Mouse (Mus musculus) hindbrain, embryonic 16.5 days (tissue): ENCODE measurements around the gene Gtpbp3. TPM values are rescaled to one million over a fixed set of nuclear protein-coding genes. Genes with fewer than 3 reads are reported as not detected.

ENCODE experiments used
- ATAC-seq: fragments of 200-750 bp; cut with Nextera tagmentation; 2 replicates; pipeline ENCODE4 v1.8.0; 2017; ENCODE audit warnings: moderate TSS enrichment, moderate library complexity
- H3K27ac ChIP-seq: fragments of 300-500 bp; sonication (generic); 2 replicates; pipeline ENCODE4 v1.5.1; 2014; ENCODE audit warnings: low read depth, mild to moderate bottlenecking, control low read depth, low read length, moderate library complexity
- H3K27me3 ChIP-seq: fragments of 300-500 bp; sonication (generic); replicated peaks from 2 replicates; pipeline ENCODE4 v1.6.1; 2014; ENCODE audit warnings: low read length; ENCODE audit not compliant: control insufficient read depth, insufficient read depth
- H3K36me3 ChIP-seq: fragments of 300-500 bp; sonication (generic); 2 replicates; pipeline ENCODE4 v1.6.1; 2014; ENCODE audit warnings: mild to moderate bottlenecking, low read length, moderate library complexity, mixed read lengths; ENCODE audit not compliant: control insufficient read depth, insufficient read depth
- H3K4me1 ChIP-seq: fragments of 300-500 bp; sonication (generic); 2 replicates; pipeline ENCODE4 v1.6.1; 2014; ENCODE audit warnings: low read depth, low read length; ENCODE audit not compliant: control insufficient read depth, insufficient read depth
- H3K4me2 ChIP-seq: fragments of 300-500 bp; sonication (generic); 2 replicates; pipeline ENCODE4 v1.6.1; 2014; ENCODE audit warnings: mild to moderate bottlenecking, low read length, control low read depth, moderate library complexity
- H3K4me3 ChIP-seq: fragments of 300-500 bp; sonication (generic); 2 replicates; pipeline ENCODE4 v1.5.1; 2014; ENCODE audit warnings: mild to moderate bottlenecking, low read length, control low read depth, moderate library complexity
- H3K9ac ChIP-seq: fragments of 300-500 bp; sonication (generic); 2 replicates; pipeline ENCODE4 v1.6.1; 2014; ENCODE audit warnings: low read depth, mild to moderate bottlenecking, control low read depth, low read length, moderate library complexity
- H3K9me3 ChIP-seq: fragments of 300-500 bp; sonication (generic); 2 replicates; pipeline ENCODE4 v1.6.1; 2014; ENCODE audit warnings: mild to moderate bottlenecking, low read length, moderate library complexity; ENCODE audit not compliant: control insufficient read depth
- WGBS: fragments of 180-500 bp; shearing (Covaris S2); extraction: QIAGEN DNeasy Blood & Tissue Kit; methylation state at CpG from one replicate; pipeline ENCODE4 v1.1.7; 2014; 5-methylcytosine and 5-hydroxymethylcytosine counted together
- polyA plus RNA-seq: library from polyadenylated mRNA; unstranded; fragments of >200 nt; fragmentation: Nextera tagmentation; extraction: Ambion mirVana; gene quantifications from 2 replicates; pipeline ENCODE4 v1.2.1, GENCODE M21; 2015

Gene Gtpbp3
- polyA plus RNA-seq, 1 experiment from 2014 or later, result 14.6 TPM

DNA sequence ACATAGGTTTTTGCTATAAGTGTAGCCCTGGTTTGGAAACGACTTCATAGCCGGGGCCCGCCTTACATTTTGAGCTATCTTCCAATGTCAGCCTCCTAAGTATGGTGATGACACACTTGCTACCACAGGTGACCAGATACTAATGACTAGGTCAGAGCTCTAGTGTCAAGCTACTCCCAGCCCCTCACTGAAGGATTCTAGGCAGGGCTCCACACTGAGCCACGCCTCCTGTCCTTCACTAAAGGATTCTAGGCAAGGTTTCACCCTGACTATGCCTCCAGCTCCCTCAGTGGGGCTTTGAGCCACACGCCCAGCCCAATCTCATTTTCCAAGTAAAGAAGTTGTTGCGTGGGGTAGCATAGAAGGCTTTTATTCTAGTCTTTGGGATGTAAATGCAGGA is 27.2 kb upstream of the Gtpbp3 start:
- no peaks in the 10 kb centered on the region for H3K9me3 ChIP-seq
- H3K4me3 ChIP-seq, result no peak overlapping the region
- no peak overlapping the region for H3K27ac ChIP-seq
- peaks cover 34% of the 10 kb centered on the region for H3K36me3 ChIP-seq
- 92% methylated on average over 6 of the region's 6 CpGs for WGBS
- no peak overlapping the region for H3K4me2 ChIP-seq
- H3K9ac ChIP-seq, result no peak overlapping the region
- H3K4me1 ChIP-seq, result peaks cover 31% of the 10 kb centered on the region
- H3K27me3 ChIP-seq, result no peaks in the 10 kb centered on the region
- no peak for ATAC-seq

DNA sequence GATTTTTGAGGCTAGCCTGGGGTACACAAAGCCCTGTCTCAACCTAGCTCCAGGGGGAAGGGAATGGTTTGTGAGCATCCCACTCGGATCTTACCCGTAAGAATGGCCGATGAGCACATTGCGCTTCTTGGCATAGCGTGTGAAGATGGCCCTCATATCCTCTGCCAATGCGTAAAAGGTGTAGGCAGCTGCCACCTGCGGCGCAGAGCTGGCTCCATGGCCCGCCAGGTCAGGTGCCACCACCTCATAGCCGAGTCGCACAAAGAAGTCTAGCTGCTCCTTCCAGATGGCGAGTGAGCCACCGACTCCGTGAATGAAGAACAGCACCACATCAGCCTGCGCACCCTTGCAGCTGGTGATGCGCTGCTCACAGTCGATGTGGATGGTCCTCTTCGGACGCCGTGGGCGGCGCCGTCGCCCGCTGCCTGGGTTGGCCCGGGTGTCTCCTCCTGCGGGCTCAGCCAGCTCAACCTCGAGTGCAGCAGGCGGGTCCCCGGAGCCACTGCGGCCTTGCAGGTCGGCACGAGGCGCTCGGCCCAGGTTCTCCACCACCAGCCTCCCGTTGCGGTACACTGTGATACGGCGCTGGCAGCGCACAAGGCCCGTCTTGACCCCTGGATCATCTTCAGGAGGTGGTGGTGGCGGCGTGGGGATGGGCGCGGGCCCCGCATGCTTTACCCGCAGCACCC is 26.6 kb upstream of the Gtpbp3 start:
- Histone ChIP-seq H3K4me2 (peak overlapping the region; percentile 89; the same call in 1 of the 2 replicates), H3K27me3 (no peaks in the 10 kb centered on the region), H3K4me1 (peaks cover 33% of the 10 kb centered on the region), H3K36me3 (peaks cover 34% of the 10 kb centered on the region), H3K9ac (peak overlapping the region; percentile 35; the same call in 1 of the 2 replicates), H3K9me3 (no peaks in the 10 kb centered on the region), H3K4me3 (no peak overlapping the region), H3K27ac (no peak overlapping the region)
- 80% methylated on average over 47 of the region's 47 CpGs for WGBS
- no peak for ATAC-seq

GRCm38 (mm10) chr8:71462191-71462590 is 25.7 kb upstream of the Gtpbp3 start:
- Histone ChIP-seq H3K9me3 (no peaks in the 10 kb centered on the region), H3K36me3 (peaks cover 27% of the 10 kb centered on the region), H3K27me3 (no peaks in the 10 kb centered on the region), H3K9ac (peak overlapping the region; percentile 88), H3K4me2 (peak overlapping the region; percentile 89), H3K27ac (no peak overlapping the region), H3K4me1 (peaks cover 33% of the 10 kb centered on the region), H3K4me3 (peak overlapping the region; percentile 81)
- 69% methylated on average over 4 of the region's 4 CpGs for WGBS
- ATAC-seq, result no peak

DNA sequence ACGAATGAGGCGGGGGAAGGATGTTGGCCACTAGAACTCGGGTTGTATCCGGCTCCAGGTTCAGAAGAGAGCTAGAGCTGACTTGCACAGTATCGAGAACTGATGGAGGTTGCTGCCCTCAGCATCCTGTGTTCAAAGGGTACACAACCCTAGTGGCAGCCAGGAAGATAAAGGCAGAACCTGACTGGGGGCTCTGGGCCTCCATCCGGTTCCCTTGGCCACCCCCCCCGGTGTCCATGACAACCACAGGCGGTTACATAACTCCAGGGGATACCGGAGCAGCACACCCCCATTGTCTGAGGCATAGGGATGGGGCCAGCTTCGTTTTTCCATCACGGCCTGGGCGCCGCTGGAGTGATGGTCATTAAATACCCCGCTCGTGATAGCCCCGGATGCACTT is 25.1 kb upstream of the Gtpbp3 start:
- 2% methylated on average over 15 of the region's 16 CpGs for WGBS
- Histone ChIP-seq H3K4me1 (peaks cover 33% of the 10 kb centered on the region), H3K36me3 (peaks cover 22% of the 10 kb centered on the region), H3K27ac (peak overlapping the region; percentile 86), H3K27me3 (no peaks in the 10 kb centered on the region), H3K9me3 (no peaks in the 10 kb centered on the region), H3K9ac (peak overlapping the region; percentile 88), H3K4me2 (peak overlapping the region; percentile 89), H3K4me3 (peak overlapping the region; percentile 81)
- ATAC-seq, result no peak

GRCm38 (mm10) chr8:71463188-71464033 is 24.5 kb upstream of the Gtpbp3 start, which contains the start of gene Abhd8:
Gene Abhd8 (minus strand): TSS chr8:71463655.
- peaks cover 33% of the 10 kb centered on the region for H3K4me1 ChIP-seq
- peak within 1 kb of the TSS; percentile 86 for H3K27ac ChIP-seq
- under 1% methylated on average over 54 of the region's 55 CpGs for WGBS
- peaks cover 17% of the 10 kb centered on the region for H3K36me3 ChIP-seq
- no peaks in the 10 kb centered on the region for H3K27me3 ChIP-seq
- no peaks in the 10 kb centered on the region for H3K9me3 ChIP-seq
- peak within 1 kb of the TSS; percentile 88 for H3K9ac ChIP-seq
- ATAC-seq, result peak; percentile 82
- peak within 1 kb of the TSS; percentile 89 for H3K4me2 ChIP-seq
- H3K4me3 ChIP-seq, result peak within 1 kb of the TSS; percentile 81

DNA sequence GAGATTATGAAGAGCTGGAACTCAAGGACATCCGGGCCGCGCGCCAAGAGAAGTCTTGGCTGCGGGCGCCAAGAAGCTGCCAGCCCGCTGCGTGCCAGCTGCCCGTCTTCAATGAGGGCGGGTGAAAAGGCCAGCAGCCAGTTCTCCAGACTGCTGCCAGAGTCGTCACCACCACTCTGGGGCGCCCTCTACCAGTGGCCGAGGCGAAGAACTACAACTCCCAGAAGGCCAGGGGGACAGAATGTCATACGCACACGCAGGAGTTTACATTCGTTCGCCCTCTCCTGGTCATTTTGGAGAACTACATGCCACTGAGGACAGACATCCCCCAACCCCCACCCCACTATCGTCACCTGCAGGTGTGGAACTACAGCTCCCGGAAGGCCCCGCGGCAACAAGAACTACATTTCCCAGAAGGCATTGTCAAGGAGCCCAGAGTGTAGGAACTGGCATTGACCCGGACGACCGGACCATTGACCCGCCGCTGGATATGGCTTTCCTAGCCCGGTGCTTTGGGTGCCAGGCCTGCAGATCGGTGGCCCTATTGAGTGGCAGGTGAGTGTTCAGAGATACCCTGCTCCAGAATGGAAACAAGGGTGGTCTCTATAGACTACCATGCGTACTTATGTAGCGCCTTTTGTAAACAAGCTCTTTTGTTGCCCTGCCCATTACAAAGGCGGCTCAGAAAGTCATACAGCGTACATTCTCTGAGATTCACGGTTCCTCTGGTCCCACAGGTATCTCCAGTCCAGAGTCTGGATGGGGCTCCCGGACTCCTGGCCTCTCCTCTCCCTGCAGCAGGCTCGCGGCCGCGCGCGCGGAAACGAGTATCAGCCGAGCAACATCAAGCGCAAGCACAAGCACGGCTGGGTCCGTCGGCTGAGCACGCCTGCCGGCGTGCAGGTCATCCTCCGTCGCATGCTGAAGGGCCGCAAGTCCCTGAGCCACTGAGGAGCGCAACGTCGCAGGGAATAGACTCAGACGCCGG is 23.1 kb upstream of the Gtpbp3 start, which contains the start of gene Mrpl34:
Gene Mrpl34 (plus strand): TSS at position 447 of the 988 bp plus-strand sequence.
- Histone ChIP-seq H3K27ac (peak within 1 kb of the TSS; percentile 85), H3K27me3 (no peaks in the 10 kb centered on the region), H3K4me1 (peaks cover 35% of the 10 kb centered on the region), H3K36me3 (peaks cover 9% of the 10 kb centered on the region), H3K4me2 (peak within 1 kb of the TSS; percentile 89), H3K9ac (peak within 1 kb of the TSS; percentile 77), H3K9me3 (no peaks in the 10 kb centered on the region), H3K4me3 (peak within 1 kb of the TSS; percentile 81)
- ATAC-seq, result peak; percentile 79
- under 1% methylated on average over 59 of the region's 59 CpGs for WGBS

GRCm38 (mm10) chr8:71465733-71466132 is 22.2 kb upstream of the Gtpbp3 start:
- no peaks in the 10 kb centered on the region for H3K9me3 ChIP-seq
- no peaks in the 10 kb centered on the region for H3K27me3 ChIP-seq
- peak overlapping the region; percentile 81 for H3K4me3 ChIP-seq
- ATAC-seq, result no peak
- no peak overlapping the region for H3K9ac ChIP-seq
- H3K27ac ChIP-seq, result peak overlapping the region; percentile 81; the same call in 1 of the 2 replicates
- peaks cover 39% of the 10 kb centered on the region for H3K4me1 ChIP-seq
- 85% methylated on average over 8 of the region's 8 CpGs for WGBS
- H3K36me3 ChIP-seq, result peaks cover 8% of the 10 kb centered on the region
- peak overlapping the region; percentile 89 for H3K4me2 ChIP-seq

- H3K27ac ChIP-seq, result no peak overlapping the region
- WGBS, result 93% methylated on average over 5 of the region's 5 CpGs
- no peaks in the 10 kb centered on the region for H3K9me3 ChIP-seq
- ATAC-seq, result no peak
- H3K9ac ChIP-seq, result no peak overlapping the region
- H3K4me2 ChIP-seq, result no peak overlapping the region
- H3K27me3 ChIP-seq, result no peaks in the 10 kb centered on the region
- H3K4me3 ChIP-seq, result no peak overlapping the region
- peaks cover 34% of the 10 kb centered on the region for H3K4me1 ChIP-seq
- H3K36me3 ChIP-seq, result peaks cover 4% of the 10 kb centered on the region
These were observed 21.7 kb upstream of the Gtpbp3 start for GRCm38 (mm10) chr8:71466198-71466597.
